Mouse (Mus musculus) urinary bladder, postnatal 10 days (tissue): Measurements from ENCODE around the gene Ntrk1.

Source experiments
- DNase-seq: peaks from one replicate; pipeline ENCODE4 v3.0.0; 2022; ENCODE audit warnings: low spot score

Gene Ntrk1

GRCm38 (mm10) chr3:87752567-87752966 is 42.4 kb downstream of the Ntrk1 start:
- no peak for DNase-seq

GRCm38 (mm10) chr3:87749977-87750376 is 45.0 kb downstream of the Ntrk1 start:
- DNase-seq: no peak

- no peak for DNase-seq
Observed at GRCm38 (mm10) chr3:87749036-87749435, 45.9 kb downstream of the Ntrk1 start.

GRCm38 (mm10) chr3:87748431-87748830 is 46.5 kb downstream of the Ntrk1 start, which contains the start of gene Lrrc71:
Gene Lrrc71, minus strand, starts transcription at chr3:87748625.
- no peak for DNase-seq

GRCm38 (mm10) chr3:87745036-87745659 is 49.8 kb downstream of the Ntrk1 start:
- no peak for DNase-seq

GRCm38 (mm10) chr3:87743927-87744326 is 51.0 kb downstream of the Ntrk1 start:
- DNase-seq: no peak

GRCm38 (mm10) chr3:87742735-87743134 is 52.2 kb downstream of the Ntrk1 start:
- DNase-seq: no peak

- no peak for DNase-seq
Observed at GRCm38 (mm10) chr3:87742013-87742412, 52.9 kb downstream of the Ntrk1 start.

GRCm38 (mm10) chr3:87738906-87739305 is 56.1 kb downstream of the Ntrk1 start:
- no peak for DNase-seq

- no peak for DNase-seq
Observed at GRCm38 (mm10) chr3:87735335-87735734, 59.6 kb downstream of the Ntrk1 start.

GRCm38 (mm10) chr3:87733984-87734761 is 60.8 kb downstream of the Ntrk1 start:
- DNase-seq: no peak

- no peak for DNase-seq
Observed at GRCm38 (mm10) chr3:87733098-87733497, 61.9 kb downstream of the Ntrk1 start.

GRCm38 (mm10) chr3:87728696-87729095 is 66.3 kb downstream of the Ntrk1 start:
- DNase-seq: peak; percentile 3
